Mouse (Mus musculus): Measurements from ENCODE around the gene Oaz1.
"Not testable (repeated sequence)": the region's sequence is repeated elsewhere in the genome, so short reads cannot be mapped to it uniquely, and the experiment has no call there.

Oaz1 gene

DNA sequence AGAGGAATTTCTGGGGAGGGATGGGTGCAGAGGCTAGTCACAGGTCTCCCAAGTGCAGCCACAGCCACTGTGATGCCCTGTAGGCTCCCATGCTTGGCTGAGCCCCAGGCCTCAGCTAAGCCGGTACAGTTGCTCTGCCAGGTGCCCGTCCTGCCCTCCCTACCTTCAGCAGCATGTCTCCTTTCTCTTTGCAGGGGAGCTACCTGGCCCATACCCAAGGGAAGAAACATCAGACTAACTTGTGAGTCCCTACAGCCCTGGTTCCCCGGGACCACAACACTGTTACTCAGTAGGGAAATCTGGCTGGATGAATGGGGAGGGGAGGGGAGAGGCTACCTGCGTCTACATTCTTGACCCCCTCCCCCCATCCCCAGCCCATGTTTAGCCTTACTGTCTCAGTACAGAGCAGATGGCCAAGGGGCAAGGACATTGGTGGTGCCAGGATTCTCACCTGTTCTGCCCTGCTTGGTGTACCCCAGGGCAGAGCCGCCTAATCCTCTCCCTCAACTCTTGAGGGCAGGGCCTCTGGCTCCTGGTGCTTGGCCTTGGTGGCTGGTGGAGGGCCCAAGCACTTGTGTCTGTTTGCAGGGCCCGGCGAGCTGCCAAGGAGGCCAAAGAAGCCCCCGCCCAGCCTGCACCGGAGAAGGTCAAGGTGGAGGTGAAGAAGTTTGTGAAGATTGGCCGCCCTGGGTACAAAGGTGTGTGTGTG is 24.1 kb upstream of the Oaz1 start:
- DNase-seq (ENCODE audit: low spot score in 2 of 2), result no peak

DNA sequence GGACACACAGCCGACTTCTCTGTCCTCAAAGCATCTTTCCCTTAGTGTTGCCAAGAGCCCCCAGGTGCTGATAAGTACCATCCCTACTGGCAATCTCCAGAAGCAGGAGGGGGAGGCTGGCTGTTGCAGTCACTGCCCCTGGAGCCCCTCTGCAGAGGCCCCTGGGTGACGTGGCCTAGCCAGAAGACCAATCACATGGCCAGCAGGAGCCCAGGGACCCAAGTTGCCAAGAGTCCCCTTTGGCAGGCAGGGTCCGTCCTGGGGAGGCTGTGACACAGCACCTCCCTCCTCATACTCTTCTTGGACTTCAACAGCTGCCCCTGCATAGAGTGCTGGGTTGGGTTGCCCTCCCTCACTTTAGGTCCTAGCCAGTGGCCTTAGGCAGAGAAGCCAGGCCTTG is 23.5 kb upstream of the Oaz1 start:
- DNase-seq (ENCODE audit: low spot score in 2 of 2), result no peak

DNA sequence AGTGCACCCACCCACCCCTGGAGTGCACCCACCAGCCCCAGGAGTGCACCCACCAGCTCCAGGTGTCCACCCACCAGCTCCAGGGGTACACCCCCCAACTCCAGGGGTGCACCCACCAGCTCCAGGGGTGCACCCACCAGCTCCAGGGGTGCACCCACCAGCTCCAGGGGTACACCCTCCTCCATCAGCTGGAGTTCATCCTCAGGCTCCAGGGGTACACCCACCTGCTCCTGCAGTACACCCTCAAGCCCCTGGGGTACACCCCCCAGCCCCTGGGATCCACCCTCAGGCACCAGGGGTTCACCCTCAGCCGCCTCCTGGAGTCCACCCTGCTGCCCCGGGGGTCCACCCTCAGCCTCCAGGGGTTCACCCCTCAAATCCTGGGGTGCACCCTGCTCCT is 22.1 kb upstream of the Oaz1 start:
- DNase-seq (ENCODE audit: low spot score in 2 of 2), result no peak

DNA sequence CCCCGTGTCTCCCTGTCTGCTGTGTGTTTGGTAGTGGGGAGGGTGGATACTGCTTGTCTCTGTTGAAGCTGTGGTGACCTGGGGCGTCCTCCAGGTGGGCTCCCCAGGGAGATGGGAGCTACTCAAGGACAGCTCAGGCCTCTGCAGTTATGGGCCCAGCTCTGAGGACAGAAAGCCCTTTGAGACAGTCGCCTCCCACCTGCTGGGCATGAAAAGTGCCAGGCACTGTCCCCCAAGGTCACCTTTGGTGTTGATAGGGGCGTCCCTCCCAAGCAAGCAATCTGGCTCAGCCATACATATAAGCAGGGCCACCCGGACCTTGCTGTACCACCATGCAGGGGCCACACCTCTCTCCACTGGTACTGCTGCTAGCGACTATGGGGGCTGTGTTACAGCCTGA is 21.5 kb upstream of the Oaz1 start, which contains the start of gene Amh:
Gene Amh (plus strand): TSS at position 328 of the 400 bp plus-strand sequence.
- DNase-seq (ENCODE audit: low spot score in 2 of 2), result no peak

DNA sequence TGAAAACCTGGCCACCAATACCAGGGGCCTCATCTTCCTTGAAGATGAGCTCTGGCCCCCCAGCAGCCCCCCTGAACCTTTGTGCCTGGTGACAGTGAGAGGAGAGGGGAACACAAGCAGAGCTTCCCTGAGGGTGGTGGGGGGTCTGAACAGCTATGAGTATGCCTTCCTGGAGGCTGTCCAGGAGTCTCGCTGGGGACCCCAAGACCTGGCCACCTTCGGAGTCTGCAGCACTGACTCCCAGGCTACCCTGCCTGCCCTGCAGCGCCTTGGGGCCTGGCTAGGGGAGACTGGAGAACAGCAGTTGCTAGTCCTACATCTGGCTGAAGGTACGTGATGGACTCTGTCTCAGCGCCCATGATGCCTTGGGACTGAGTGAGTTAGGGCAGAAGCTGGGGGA is 21.1 kb upstream of the Oaz1 start:
- no peak for DNase-seq (ENCODE audit: low spot score in 2 of 2)

DNA sequence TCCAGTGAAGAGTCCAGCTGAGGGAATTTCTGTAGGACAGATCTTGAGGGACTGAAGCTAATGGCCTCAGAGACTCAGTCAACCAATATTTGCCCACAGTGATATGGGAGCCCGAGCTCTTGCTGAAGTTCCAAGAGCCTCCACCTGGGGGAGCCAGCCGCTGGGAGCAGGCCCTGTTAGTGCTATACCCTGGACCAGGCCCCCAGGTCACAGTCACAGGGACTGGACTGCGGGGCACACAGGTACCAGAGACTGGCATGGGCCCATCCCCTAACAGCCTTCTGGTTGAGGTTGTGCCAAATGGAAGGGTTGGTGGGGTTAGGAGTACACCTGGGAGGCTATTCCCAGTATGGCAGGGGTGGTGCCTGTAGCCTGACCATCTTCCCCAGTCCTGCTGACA is 20.5 kb upstream of the Oaz1 start:
- DNase-seq (ENCODE audit: low spot score in 2 of 2), result peak; percentile 64 to 76

DNA sequence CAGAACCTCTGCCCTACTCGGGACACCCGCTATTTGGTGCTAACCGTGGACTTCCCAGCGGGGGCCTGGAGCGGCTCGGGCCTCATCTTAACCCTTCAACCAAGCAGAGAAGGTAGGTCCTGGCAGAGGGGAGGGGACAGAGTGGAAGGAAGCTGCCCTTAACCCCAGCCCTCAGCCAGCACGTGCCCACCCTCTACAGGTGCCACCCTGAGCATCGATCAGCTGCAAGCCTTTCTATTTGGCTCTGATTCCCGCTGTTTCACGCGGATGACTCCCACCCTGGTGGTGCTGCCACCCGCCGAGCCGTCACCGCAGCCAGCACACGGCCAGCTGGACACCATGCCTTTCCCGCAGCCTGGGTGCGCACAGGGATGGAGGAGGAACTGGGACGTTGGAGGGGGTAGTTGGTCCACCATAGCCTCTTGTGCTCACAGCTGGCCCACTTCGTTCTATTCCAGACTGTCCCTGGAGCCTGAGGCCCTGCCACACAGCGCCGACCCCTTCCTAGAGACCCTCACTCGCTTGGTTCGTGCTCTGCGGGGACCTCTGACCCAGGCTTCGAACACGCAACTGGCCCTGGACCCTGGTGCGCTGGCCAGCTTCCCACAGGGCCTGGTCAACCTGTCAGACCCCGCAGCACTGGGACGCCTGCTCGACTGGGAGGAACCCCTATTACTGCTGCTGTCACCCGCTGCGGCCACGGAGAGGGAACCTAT is 20.0 kb upstream of the Oaz1 start:
- DNase-seq (ENCODE audit: low spot score in 2 of 2), result no peak

DNA sequence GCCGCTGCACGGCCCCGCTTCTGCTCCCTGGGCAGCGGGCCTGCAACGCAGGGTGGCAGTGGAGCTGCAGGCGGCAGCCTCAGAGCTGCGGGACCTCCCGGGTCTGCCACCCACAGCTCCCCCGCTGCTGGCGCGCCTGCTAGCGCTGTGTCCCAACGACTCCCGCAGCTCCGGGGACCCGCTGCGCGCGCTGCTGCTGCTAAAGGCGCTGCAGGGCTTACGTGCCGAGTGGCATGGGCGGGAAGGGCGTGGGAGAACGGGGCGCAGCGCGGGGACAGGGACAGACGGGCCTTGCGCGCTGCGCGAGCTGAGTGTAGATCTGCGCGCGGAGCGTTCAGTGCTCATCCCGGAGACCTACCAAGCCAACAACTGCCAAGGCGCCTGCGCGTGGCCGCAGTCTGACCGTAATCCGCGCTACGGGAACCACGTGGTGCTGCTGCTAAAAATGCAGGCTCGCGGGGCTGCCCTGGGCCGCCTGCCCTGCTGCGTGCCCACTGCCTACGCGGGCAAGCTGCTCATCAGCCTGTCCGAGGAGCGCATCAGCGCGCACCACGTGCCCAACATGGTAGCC is 19.3 kb upstream of the Oaz1 start:
- DNase-seq (ENCODE audit: low spot score in 2 of 2), result peak in 1 of 2 experiments; percentile 71

DNA sequence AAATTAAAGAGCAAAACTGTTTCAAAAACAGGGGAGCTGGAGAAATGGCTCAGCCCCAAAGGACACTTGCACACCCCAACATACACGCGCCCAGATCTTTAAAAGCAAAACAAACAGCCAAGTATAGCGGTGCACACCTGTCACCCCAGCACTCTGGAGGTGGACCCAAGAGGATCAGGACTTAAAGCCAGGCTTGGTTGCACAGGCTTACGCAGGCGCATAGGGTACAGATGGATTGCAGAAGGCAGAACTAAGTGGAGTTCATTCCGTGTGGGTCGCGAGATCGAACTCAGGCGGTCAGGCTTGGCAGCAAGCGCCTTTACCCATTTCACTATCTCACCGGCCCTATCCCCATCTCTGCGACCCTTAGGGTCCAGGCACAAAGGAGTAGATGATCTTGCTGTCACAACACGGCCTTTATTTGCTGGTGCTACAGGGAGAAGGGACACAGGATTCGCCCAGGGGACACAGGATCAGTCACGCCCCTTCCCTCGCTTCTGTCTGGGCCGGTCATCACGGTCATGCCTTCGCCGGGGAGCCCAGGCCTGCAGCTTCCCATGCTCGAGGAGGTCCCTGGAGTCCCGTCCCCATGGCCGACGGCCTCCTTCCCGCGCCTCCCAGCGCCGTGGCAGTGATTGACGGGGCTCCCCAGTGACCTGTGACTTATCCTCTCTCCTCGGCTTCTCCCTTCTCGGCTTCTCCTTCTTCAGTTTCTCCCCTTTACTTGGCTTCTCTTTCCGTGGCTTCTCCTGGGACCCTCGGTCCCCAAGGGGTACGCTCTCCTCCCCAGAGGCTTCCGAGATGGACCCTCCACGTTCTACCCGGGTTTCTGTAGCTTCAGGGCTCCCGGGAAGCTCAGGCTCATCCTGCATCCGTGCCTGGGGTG is 18.1 kb upstream of the Oaz1 start:
- no peak for DNase-seq (ENCODE audit: low spot score in 2 of 2)

DNA sequence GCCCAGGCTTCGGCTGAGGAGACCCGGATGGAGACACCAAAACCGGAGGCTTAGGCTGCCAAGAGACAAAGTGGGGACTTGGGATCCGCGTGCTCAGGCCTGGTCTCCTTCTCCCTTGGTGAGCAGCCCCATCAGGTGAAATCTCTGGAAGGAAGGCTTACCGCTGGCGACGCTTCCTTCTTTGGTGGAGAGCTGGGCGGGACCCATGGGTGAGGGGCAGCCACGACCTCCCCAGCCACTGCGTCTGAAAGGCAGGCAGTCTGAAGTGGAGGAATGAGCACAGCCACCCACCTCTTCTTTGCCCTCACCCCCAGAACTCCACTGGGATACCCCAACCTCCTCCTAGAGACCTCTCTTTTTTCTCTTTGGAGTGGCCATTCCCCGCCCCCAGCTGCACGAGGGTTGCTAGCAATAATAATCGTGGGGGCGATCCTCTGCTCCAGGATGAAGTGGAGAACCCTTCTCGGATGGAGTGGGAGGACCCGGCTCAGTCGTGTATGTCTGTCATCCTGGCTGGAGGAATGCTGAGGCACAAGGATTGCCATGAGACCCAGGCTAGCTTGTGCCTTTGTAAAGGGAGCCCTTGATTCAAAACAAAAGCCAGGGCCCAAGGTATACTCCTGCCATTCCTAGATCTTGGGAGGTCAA is 17.3 kb upstream of the Oaz1 start:
- no peak for DNase-seq (ENCODE audit: low spot score in 2 of 2)

DNA sequence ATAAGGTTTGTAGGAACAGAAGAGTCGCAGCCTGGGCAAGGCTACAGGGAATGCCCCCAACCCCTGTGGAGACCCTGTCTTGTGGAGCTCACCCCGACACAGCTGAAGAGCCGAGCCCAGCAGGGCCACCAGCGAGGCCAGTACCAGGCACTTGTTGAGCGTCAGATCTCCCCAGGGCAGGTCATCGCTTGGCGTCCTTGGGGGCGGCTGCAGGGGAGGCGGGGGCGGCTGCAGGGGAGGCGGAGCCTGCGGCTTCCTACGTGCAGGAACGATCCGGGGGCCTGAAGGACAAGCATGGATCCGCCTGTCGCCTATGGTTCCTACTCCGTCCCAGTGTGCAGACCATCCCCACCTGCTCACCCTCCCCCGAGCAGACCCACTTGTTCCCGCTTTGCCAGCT is 16.4 kb upstream of the Oaz1 start:
- DNase-seq (ENCODE audit: low spot score in 2 of 2), result no peak

DNA sequence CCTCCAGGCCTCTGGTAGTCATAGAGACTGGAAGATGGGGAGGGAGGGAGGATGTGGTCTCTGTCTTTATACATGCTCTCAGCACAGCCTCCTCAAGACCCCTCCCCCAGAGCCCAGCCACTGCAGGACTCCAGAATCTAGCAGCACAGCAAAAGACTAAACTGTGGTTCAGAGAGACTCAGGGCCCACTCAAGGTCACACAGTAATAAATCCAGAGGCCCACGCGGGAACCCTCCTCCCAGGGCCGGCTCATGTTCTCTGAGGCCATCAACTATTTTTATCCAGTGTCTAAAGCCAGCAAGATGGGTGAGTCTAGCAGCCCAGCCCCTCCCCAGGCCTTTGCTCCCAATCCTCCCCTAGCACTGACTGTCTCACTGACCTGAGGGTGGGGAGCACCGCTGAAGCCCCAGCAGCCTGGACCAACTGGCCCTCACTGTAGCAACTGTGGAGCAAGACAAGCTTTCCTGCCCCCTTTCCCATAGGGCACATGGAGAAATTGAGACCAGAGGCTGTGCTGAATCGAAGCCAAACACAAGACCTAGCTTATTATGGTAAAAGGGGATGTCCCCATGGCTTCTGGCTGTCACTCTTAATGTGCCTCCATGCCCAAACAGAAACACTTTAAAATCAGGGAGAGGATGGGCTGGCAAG is 13.9 kb upstream of the Oaz1 start:
- DNase-seq (ENCODE audit: low spot score in 2 of 2), result no peak

DNA sequence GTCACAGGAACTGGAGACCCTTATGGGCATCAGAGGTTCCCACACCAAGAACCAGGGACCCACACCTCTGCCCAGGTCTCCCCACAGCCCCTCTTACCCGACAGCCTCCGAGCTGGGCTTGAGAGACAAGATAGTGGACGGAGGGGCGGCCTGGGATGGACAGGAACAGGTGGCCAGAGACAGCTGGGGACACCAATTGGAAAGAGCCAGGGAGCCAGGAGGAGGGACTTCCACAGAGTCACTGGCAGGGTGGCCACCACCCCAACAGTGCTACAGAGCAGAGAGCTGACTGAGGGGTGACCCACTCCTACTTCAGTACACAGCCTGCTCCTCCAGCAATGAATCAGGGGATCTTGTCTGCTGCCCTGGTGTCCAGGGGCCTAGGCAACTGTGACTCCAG is 13.1 kb upstream of the Oaz1 start, which contains the start of gene Jsrp1:
Gene Jsrp1 (minus strand): TSS at position 133 of the 400 bp plus-strand sequence.
- no peak for DNase-seq (ENCODE audit: low spot score in 2 of 2)

DNA sequence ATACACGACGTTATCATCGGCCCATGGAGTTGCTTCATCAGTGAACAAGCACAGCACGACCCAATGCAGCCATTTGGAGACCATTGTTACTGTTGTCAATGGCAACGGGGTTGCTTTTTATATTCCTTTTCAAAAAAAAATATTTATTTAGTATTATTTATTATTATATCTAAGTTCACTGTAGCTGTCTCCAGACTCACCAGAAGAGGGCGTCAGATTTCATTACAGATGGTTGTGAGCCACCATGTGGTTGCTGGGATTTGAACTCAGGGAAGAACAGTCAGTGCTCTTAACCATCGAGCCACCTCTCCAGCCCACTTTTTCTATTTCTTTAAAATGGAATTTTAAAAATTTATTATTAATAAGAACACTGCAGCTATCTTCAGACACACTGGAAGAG is 11.7 kb upstream of the Oaz1 start:
- no peak for DNase-seq (ENCODE audit: low spot score in 2 of 2)

DNA sequence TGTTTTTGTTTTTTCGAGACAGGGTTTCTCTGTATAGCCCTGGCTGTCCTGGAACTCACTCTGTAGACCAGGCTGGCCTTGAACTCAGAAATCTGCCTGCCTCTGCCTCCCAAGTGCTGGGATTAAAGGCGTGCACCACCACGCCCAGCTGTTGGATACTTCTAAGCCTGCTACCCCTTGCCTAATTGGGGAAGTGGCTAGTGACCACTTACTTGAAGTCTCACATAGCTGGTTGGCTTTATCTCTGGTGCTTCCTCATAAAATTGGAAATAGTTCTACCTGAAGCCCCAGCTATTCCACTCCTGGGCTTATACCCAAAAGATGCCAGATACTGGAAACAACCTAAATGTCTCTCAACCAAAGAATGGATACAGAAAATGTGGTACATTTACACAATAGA is 10.2 kb upstream of the Oaz1 start:
- DNase-seq (ENCODE audit: low spot score in 2 of 2), result not testable (repeated sequence)

DNA sequence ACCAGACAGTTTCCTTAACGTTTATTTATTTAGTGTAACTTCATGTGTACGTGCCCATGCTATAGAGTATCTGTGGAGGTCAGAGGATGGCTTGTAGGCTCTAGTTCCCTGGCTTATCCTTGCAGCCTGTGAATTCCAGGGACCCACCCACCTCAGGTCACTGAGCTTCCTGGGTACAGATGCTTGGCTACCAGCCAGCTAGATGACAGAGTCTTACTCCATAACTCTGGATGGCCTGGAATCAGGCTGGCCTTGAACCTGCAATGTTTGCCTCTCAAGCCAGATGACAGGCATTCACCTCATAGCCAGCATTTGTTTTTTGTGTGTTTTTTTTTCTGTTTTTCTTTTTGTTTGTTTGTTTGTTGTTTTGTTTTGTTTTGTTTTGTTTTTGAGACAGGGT is 9.3 kb upstream of the Oaz1 start:
- no peak for DNase-seq (ENCODE audit: low spot score in 2 of 2)

DNA sequence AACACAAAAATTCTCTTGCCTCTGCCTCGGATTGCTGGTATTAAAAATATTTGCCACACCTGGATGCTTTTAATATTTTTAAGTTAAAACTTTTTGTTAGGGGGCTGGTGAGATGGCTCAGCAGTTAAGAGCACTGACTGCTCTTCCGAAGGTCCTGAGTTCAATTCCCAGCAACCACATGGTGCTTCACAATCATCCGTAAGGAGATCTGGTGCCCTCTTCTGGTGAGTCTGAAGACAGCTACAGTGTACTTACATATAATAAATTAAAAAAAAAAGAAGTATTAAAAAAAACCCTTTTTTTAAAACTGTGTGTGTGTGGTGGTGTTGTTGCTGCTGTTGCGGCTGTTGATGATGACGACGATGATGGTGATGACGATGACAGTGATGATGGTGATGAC is 8.5 kb upstream of the Oaz1 start:
- DNase-seq (ENCODE audit: low spot score in 2 of 2), result not testable (repeated sequence)

DNA sequence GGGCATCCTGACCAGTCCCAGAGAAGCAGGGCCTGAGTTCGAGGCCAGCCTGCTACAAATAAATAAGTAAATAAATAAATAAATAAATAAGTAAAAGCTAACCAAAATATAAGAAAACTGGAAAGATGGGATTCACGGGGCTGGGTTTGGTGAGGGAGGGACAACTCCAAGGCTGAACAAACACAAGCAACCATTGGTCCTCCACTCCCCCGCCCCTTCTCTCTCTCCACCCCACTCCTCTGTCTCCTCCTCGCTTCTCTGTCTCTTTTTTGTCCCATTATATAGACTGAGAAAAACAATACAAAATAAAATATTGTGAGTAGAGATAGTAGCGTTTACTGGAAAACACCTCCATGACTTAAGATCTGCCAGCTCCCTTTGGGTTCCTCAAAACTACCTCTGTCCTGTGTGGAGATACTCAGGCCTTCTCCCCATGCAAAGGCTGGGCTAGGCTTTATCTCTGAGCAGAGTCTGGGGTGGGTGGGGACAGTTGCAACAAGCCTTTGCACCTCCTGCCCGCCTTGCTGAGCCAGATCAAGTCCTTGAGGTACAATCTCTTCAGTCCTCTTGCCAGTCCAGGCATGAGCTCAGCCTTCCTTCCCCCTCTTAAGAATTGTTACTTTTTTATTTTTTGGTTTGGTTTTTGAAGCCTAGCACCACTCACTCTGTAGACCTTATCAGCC is 7.7 kb upstream of the Oaz1 start:
- no peak for DNase-seq (ENCODE audit: low spot score in 2 of 2)

DNA sequence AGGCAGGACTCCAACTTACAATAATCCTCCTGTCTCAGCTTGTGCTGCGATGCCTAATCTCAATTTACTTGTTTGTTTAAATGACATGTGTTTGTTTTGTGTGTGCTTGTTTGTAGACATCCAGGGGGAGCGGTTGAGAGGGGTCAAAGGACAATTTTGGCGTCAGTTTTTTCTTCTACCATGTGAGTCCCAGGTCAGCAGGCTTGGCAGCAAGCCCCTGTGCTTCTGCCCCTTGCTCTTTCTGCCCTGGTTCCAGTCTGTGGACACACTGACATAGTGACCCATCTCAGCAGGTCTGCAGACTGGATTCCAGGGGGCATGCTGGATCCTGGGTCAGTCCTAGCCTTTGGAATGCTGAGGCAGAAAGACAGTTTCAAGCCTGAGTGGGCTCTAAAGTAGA is 7.0 kb upstream of the Oaz1 start:
- no peak for DNase-seq (ENCODE audit: low spot score in 2 of 2)

DNA sequence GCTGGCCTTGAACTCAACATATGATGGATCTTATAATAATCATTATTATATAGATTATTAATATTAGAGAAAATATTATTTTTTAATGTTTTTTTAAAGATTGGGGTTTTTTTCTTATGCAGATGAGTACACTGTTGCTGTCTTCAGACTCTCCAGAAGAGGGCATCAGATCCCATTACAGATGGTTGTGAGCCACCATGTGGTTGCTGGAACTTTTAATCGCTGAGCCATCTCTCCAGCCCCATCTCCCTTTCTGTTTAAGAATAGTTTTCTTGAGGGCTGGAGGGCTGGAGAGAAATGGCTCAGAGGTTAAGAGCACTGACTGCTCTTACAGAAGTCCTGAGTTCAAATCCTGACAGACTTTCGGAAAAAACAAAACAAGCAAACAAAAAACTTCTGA is 4.5 kb upstream of the Oaz1 start:
- no peak for DNase-seq (ENCODE audit: low spot score in 2 of 2)

Measured in urinary bladder, postnatal 36 days (tissue).